Mouse (Mus musculus) intestine, postnatal 0 days (tissue): ENCODE measurements around the gene Tmc3. TPM values are rescaled to one million over a fixed set of nuclear protein-coding genes. Genes with fewer than 3 reads are reported as not detected.

Source experiments
- ATAC-seq: fragments of 200-750 bp; cut with Nextera tagmentation; 2 replicates; pipeline ENCODE4 v1.8.0; 2017; ENCODE audit warnings: mild to moderate bottlenecking, moderate TSS enrichment, moderate library complexity
- H3K27ac ChIP-seq: fragments of 300-500 bp; sonication (generic); 2 replicates; pipeline ENCODE4 v1.5.1; 2014; ENCODE audit warnings: mild to moderate bottlenecking, low read depth, low read length, moderate library complexity
- H3K27me3 ChIP-seq: fragments of 300-500 bp; sonication (generic); replicated peaks from 2 replicates; pipeline ENCODE4 v1.6.1; 2014; ENCODE audit warnings: low read length, mixed read lengths; ENCODE audit not compliant: control insufficient read depth, insufficient read depth
- H3K36me3 ChIP-seq: fragments of 300-500 bp; sonication (generic); 2 replicates; pipeline ENCODE4 v1.6.1; 2014; ENCODE audit warnings: mild to moderate bottlenecking, moderate library complexity; ENCODE audit not compliant: control insufficient read depth, insufficient read depth
- H3K4me1 ChIP-seq: fragments of 300-500 bp; sonication (generic); replicated peaks from 2 replicates; pipeline ENCODE4 v1.6.1; 2014; ENCODE audit warnings: antibody characterized with exemption, low read length, mixed read lengths; ENCODE audit not compliant: control insufficient read depth, insufficient read depth
- H3K4me2 ChIP-seq: fragments of 300-500 bp; sonication (generic); replicated peaks from 2 replicates; pipeline ENCODE4 v1.6.1; 2014; ENCODE audit warnings: low read depth, mild to moderate bottlenecking, moderate library complexity
- H3K4me3 ChIP-seq: fragments of 300-500 bp; sonication (generic); 2 replicates; pipeline ENCODE4 v1.5.1; 2014; ENCODE audit warnings: low read depth, low read length
- H3K9ac ChIP-seq: fragments of 300-500 bp; sonication (generic); 2 replicates; pipeline ENCODE4 v1.6.1; 2014; ENCODE audit warnings: mild to moderate bottlenecking, low read depth, low read length
- H3K9me3 ChIP-seq: fragments of 300-500 bp; sonication (generic); 2 replicates; pipeline ENCODE4 v1.6.1; 2016; ENCODE audit warnings: mixed run types; ENCODE audit not compliant: control insufficient read depth
- CTCF ChIP-seq: sonication (generic); IDR thresholded peaks from 2 replicates; pipeline ENCODE4 v1.5.1; 2016; ENCODE audit warnings: low read depth, mild to moderate bottlenecking, control low read depth, antibody characterized with exemption, moderate library complexity
- WGBS: fragments of 180-500 bp; shearing (Covaris S2); extraction: QIAGEN DNeasy Blood & Tissue Kit; methylation state at CpG from one replicate; pipeline ENCODE4 v1.1.7; 2014; 5-methylcytosine and 5-hydroxymethylcytosine counted together
- polyA plus RNA-seq: library from polyadenylated mRNA; unstranded; fragments of >200 nt; fragmentation: Nextera tagmentation; extraction: Ambion mirVana; gene quantifications from 2 replicates; pipeline ENCODE4 v1.2.1, GENCODE M21; 2015

The Tmc3 gene
- polyA plus RNA-seq, 1 experiment from 2014 or later, result 1.1 TPM

GRCm38 (mm10) chr7:83609891-83610290 is 25.2 kb downstream of the Tmc3 start:
- no peak overlapping the region for H3K27ac ChIP-seq
- H3K4me2 ChIP-seq, result no peak overlapping the region
- no peak for ATAC-seq
- no peaks in the 10 kb centered on the region for H3K9me3 ChIP-seq
- no peaks in the 10 kb centered on the region for H3K4me1 ChIP-seq
- TF ChIP-seq CTCF, result no peak
- H3K9ac ChIP-seq, result no peak overlapping the region
- no peak overlapping the region for H3K4me3 ChIP-seq
- H3K27me3 ChIP-seq, result no peaks in the 10 kb centered on the region
- WGBS, result 96% methylated on average over 4 of the region's 4 CpGs
- H3K36me3 ChIP-seq, result no peaks in the 10 kb centered on the region; the same call in 1 of the 2 replicates

- H3K27ac ChIP-seq, result no peak overlapping the region
- ATAC-seq, result no peak
- H3K4me1 ChIP-seq, result no peaks in the 10 kb centered on the region
- WGBS, result 32% methylated on average over 1 of the region's 1 CpGs
- no peak overlapping the region for H3K9ac ChIP-seq
- no peak for TF ChIP-seq CTCF
- no peaks in the 10 kb centered on the region for H3K36me3 ChIP-seq
- H3K4me2 ChIP-seq, result no peak overlapping the region
- H3K9me3 ChIP-seq, result no peaks in the 10 kb centered on the region
- no peak overlapping the region for H3K4me3 ChIP-seq
- H3K27me3 ChIP-seq, result no peaks in the 10 kb centered on the region
Measured at GRCm38 (mm10) chr7:83611886-83612285, 27.2 kb downstream of the Tmc3 start.

- 93% methylated on average over 3 of the region's 3 CpGs for WGBS
- H3K4me2 ChIP-seq, result no peak overlapping the region
- no peak for TF ChIP-seq CTCF
- H3K9ac ChIP-seq, result no peak overlapping the region
- no peaks in the 10 kb centered on the region; the same call in 1 of the 2 replicates for H3K4me1 ChIP-seq
- no peak overlapping the region for H3K27ac ChIP-seq
- no peak overlapping the region for H3K4me3 ChIP-seq
- H3K36me3 ChIP-seq, result no peaks in the 10 kb centered on the region
- no peaks in the 10 kb centered on the region for H3K27me3 ChIP-seq
- no peaks in the 10 kb centered on the region for H3K9me3 ChIP-seq
- no peak for ATAC-seq
Measured at GRCm38 (mm10) chr7:83615272-83615671, 30.5 kb downstream of the Tmc3 start.

- WGBS, result 90% methylated on average over 8 of the region's 8 CpGs
- H3K4me2 ChIP-seq, result no peak overlapping the region
- no peak overlapping the region for H3K9ac ChIP-seq
- H3K4me1 ChIP-seq, result no peaks in the 10 kb centered on the region; the same call in 1 of the 2 replicates
- peak; percentile 38 for TF ChIP-seq CTCF
- no peak for ATAC-seq
- no peaks in the 10 kb centered on the region for H3K27me3 ChIP-seq
- H3K4me3 ChIP-seq, result no peak overlapping the region
- no peak overlapping the region for H3K27ac ChIP-seq
- no peaks in the 10 kb centered on the region for H3K9me3 ChIP-seq
- H3K36me3 ChIP-seq, result no peaks in the 10 kb centered on the region
Measured at GRCm38 (mm10) chr7:83615815-83616214, 31.1 kb downstream of the Tmc3 start.

- TF ChIP-seq CTCF, result no peak
- Histone ChIP-seq H3K4me2 (no peak overlapping the region), H3K4me3 (no peak overlapping the region), H3K9ac (no peak overlapping the region), H3K27ac (no peak overlapping the region), H3K36me3 (no peaks in the 10 kb centered on the region), H3K9me3 (no peaks in the 10 kb centered on the region), H3K4me1 (no peaks in the 10 kb centered on the region; the same call in 1 of the 2 replicates), H3K27me3 (no peaks in the 10 kb centered on the region)
- no peak for ATAC-seq
- WGBS, result 90% methylated on average over 3 of the region's 3 CpGs
Measured at GRCm38 (mm10) chr7:83616268-83616667, 31.5 kb downstream of the Tmc3 start.

- Histone ChIP-seq H3K9ac (no peak overlapping the region), H3K9me3 (no peaks in the 10 kb centered on the region), H3K36me3 (no peaks in the 10 kb centered on the region), H3K4me2 (no peak overlapping the region), H3K4me3 (no peak overlapping the region), H3K27ac (no peak overlapping the region), H3K27me3 (no peaks in the 10 kb centered on the region), H3K4me1 (no peaks in the 10 kb centered on the region; the same call in 1 of the 2 replicates)
- 65% methylated on average over 1 of the region's 1 CpGs for WGBS
- TF ChIP-seq CTCF, result no peak
- ATAC-seq, result peak; percentile 78
Measured at GRCm38 (mm10) chr7:83618709-83619108, 34.0 kb downstream of the Tmc3 start.

GRCm38 (mm10) chr7:83622582-83622981 is 37.9 kb downstream of the Tmc3 start:
- TF ChIP-seq CTCF, result no peak
- 90% methylated on average over 6 of the region's 6 CpGs for WGBS

More at GRCm38 (mm10) chr7:83622582-83622981, 37.9 kb downstream of the Tmc3 start:
- Histone ChIP-seq H3K27ac (no peak overlapping the region), H3K36me3 (no peaks in the 10 kb centered on the region), H3K9ac (no peak overlapping the region), H3K4me2 (no peak overlapping the region), H3K4me3 (no peak overlapping the region), H3K27me3 (no peaks in the 10 kb centered on the region), H3K4me1 (no peaks in the 10 kb centered on the region; the same call in 1 of the 2 replicates), H3K9me3 (no peaks in the 10 kb centered on the region)
- ATAC-seq, result no peak
